Mouse (Mus musculus) lung, embryonic 14.5 days (tissue): Measurements from ENCODE around the gene Ripply1. TPM values are rescaled to one million over a fixed set of nuclear protein-coding genes. Genes with fewer than 3 reads are reported as not detected.

Source experiments
- ATAC-seq: fragments of 200-750 bp; cut with Nextera tagmentation; 2 replicates; pipeline ENCODE4 v1.8.0; 2017; ENCODE audit warnings: mild to moderate bottlenecking, moderate TSS enrichment, moderate library complexity; ENCODE audit not compliant: insufficient read depth
- DNase-seq: peaks from one replicate; pipeline ENCODE4 v3.0.0-alpha.2; 2015
- H3K27ac ChIP-seq: fragments of 300-500 bp; sonication (generic); 2 replicates; pipeline ENCODE4 v1.5.1; 2014; ENCODE audit warnings: low read depth, mild to moderate bottlenecking, moderate library complexity
- H3K27me3 ChIP-seq: fragments of 300-500 bp; sonication (generic); 2 replicates; pipeline ENCODE4 v1.6.1; 2014; ENCODE audit warnings: low read length, control low read depth; ENCODE audit not compliant: insufficient read depth
- H3K36me3 ChIP-seq: fragments of 300-500 bp; sonication (generic); 2 replicates; pipeline ENCODE4 v1.6.1; 2014; ENCODE audit warnings: control low read depth; ENCODE audit not compliant: insufficient read depth
- H3K4me1 ChIP-seq: fragments of 300-500 bp; sonication (generic); 2 replicates; pipeline ENCODE4 v1.6.1; 2014; ENCODE audit warnings: antibody characterized with exemption, control low read depth; ENCODE audit not compliant: insufficient read depth
- H3K4me2 ChIP-seq: fragments of 300-500 bp; sonication (generic); 2 replicates; pipeline ENCODE4 v1.6.1; 2014; ENCODE audit warnings: mild to moderate bottlenecking
- H3K4me3 ChIP-seq: fragments of 300-500 bp; sonication (generic); 2 replicates; pipeline ENCODE4 v1.5.1; 2014; ENCODE audit warnings: low read depth, low read length
- H3K9ac ChIP-seq: fragments of 300-500 bp; sonication (generic); 2 replicates; pipeline ENCODE4 v1.6.1; 2014
- H3K9me3 ChIP-seq: fragments of 300-500 bp; sonication (generic); 2 replicates; pipeline ENCODE4 v1.6.1; 2016; ENCODE audit warnings: low read depth, low read length, control low read depth
- CTCF ChIP-seq: IDR thresholded peaks from 2 replicates; pipeline ENCODE4 v1.5.1; 2016; ENCODE audit warnings: antibody characterized with exemption, low read depth
- WGBS: fragments of 180-500 bp; shearing (Covaris S2); extraction: QIAGEN DNeasy Blood & Tissue Kit; methylation state at CpG from one replicate; pipeline ENCODE4 v1.1.7; 2014; 5-methylcytosine and 5-hydroxymethylcytosine counted together
- polyA plus RNA-seq: library from polyadenylated mRNA; unstranded; fragments of >200 nt; fragmentation: Nextera tagmentation; extraction: Ambion mirVana; gene quantifications from 2 replicates; pipeline ENCODE4 v1.2.1, GENCODE M21; 2014

Gene Ripply1
- polyA plus RNA-seq, 1 experiment from 2014 or later, result not detected

GRCm38 (mm10) chrX:139780988-139781387 lies 1.2 kb downstream of the Ripply1 start:
- H3K9me3 ChIP-seq, result no peaks in the 10 kb centered on the region
- H3K4me3 ChIP-seq, result no peak overlapping the region
- 23% methylated on average over 3 of the region's 3 CpGs for WGBS
- no peak overlapping the region for H3K9ac ChIP-seq
- DNase-seq (peak; percentile 51), ATAC-seq (peak; percentile 77)
- no peaks in the 10 kb centered on the region for H3K27me3 ChIP-seq
- H3K36me3 ChIP-seq, result no peaks in the 10 kb centered on the region
- no peak overlapping the region for H3K4me2 ChIP-seq
- TF ChIP-seq CTCF, result no peak
- no peaks in the 10 kb centered on the region for H3K4me1 ChIP-seq
- H3K27ac ChIP-seq, result no peak overlapping the region

DNA sequence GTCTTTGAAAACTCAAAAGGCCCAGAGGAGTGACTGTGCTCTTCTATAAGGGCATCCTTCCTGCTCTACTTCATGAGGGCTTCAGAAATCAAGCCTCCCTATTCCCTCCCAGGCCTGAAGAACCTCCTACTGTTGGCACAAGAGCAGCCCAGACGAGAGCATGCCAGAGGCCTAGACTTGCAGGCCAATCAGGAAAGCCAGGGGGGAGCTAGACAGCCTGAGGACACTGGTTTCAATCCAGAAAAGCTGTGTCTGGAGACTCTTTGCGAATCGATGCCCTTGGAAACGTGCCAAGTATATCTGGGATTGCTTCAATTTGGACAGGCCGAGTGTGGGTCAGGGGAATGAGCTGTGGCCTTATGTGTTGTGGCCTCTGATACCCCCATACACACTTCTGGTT lies 2.8 kb downstream of the Ripply1 start:
- ATAC-seq, result no peak
- Histone ChIP-seq H3K9me3 (no peaks in the 10 kb centered on the region), H3K9ac (no peak overlapping the region), H3K36me3 (no peaks in the 10 kb centered on the region), H3K4me2 (no peak overlapping the region), H3K4me3 (no peak overlapping the region), H3K4me1 (no peaks in the 10 kb centered on the region), H3K27ac (no peak overlapping the region), H3K27me3 (no peaks in the 10 kb centered on the region)
- DNase-seq, result peak; percentile 11
- 55% methylated on average over 5 of the region's 5 CpGs for WGBS
- TF ChIP-seq CTCF, result no peak

DNA sequence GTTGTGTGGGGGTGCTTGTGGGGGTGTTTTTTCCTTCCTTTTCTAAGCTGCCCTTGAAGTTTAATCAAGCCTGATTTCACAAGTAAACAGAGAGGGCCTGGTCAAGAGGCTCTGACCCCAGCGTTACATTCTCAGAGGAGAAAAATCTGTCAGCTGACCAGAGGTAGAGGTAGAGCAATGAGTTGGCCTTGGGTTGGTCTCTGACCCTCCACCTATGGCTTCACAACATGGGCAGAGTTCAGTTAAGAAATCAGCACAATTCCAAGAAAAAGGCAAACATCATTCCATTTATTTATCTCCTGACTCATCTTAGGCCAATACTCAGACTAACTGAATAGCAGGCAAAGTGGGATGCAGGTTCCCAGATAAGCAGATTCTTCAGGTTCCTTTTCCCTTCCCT lies 3.3 kb downstream of the Ripply1 start:
- Histone ChIP-seq H3K27ac (no peak overlapping the region), H3K36me3 (no peaks in the 10 kb centered on the region), H3K9me3 (no peaks in the 10 kb centered on the region), H3K4me3 (no peak overlapping the region), H3K27me3 (no peaks in the 10 kb centered on the region), H3K4me2 (no peak overlapping the region), H3K4me1 (no peaks in the 10 kb centered on the region), H3K9ac (no peak overlapping the region)
- no peak for TF ChIP-seq CTCF
- no peak for DNase-seq
- WGBS, result 53% methylated on average over 1 of the region's 1 CpGs
- ATAC-seq, result no peak

- no peak for ATAC-seq
- TF ChIP-seq CTCF, result no peak
- no peak for DNase-seq
- WGBS, result 43% methylated on average over 4 of the region's 4 CpGs
- H3K4me2 ChIP-seq, result no peak overlapping the region
- H3K9me3 ChIP-seq, result no peaks in the 10 kb centered on the region
- H3K27ac ChIP-seq, result no peak overlapping the region
- H3K4me1 ChIP-seq, result no peaks in the 10 kb centered on the region
- no peak overlapping the region for H3K4me3 ChIP-seq
- no peak overlapping the region for H3K9ac ChIP-seq
- no peaks in the 10 kb centered on the region for H3K27me3 ChIP-seq
- no peaks in the 10 kb centered on the region for H3K36me3 ChIP-seq
Measured at GRCm38 (mm10) chrX:139777357-139777756, 4.8 kb downstream of the Ripply1 start.

DNA sequence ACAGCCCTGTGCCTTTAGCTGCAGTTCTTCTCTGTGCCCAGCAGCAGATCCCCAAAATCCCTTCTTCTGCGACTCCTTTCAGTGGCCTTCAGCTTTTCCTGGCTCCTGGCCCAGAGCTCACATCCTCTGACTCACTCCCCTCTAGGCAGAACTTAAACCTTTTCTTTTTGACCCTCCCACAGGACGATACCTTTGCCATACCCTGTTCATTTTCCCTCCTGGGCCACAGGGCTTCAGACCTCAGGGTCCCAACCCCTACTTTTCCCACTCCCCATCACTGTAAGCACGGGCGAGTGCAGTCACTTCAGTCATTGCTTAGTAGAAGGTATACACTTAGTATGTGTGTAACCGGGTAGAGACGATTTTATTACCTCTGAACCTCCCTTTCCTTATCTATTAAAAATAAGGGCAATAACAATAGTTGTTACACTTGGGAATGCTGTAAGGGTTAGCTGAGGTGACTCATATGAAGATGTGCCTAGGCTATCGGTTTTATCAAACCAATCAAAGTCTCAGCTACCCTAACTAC lies 7.0 kb downstream of the Ripply1 start:
- Histone ChIP-seq H3K27ac (no peak overlapping the region), H3K36me3 (no peaks in the 10 kb centered on the region), H3K9ac (no peak overlapping the region), H3K4me3 (no peak overlapping the region), H3K4me1 (no peaks in the 10 kb centered on the region), H3K27me3 (no peaks in the 10 kb centered on the region), H3K4me2 (no peak overlapping the region), H3K9me3 (no peaks in the 10 kb centered on the region)
- DNase-seq (peak; percentile 33), ATAC-seq (no peak)
- TF ChIP-seq CTCF, result no peak
- 64% methylated on average over 7 of the region's 7 CpGs for WGBS

DNA sequence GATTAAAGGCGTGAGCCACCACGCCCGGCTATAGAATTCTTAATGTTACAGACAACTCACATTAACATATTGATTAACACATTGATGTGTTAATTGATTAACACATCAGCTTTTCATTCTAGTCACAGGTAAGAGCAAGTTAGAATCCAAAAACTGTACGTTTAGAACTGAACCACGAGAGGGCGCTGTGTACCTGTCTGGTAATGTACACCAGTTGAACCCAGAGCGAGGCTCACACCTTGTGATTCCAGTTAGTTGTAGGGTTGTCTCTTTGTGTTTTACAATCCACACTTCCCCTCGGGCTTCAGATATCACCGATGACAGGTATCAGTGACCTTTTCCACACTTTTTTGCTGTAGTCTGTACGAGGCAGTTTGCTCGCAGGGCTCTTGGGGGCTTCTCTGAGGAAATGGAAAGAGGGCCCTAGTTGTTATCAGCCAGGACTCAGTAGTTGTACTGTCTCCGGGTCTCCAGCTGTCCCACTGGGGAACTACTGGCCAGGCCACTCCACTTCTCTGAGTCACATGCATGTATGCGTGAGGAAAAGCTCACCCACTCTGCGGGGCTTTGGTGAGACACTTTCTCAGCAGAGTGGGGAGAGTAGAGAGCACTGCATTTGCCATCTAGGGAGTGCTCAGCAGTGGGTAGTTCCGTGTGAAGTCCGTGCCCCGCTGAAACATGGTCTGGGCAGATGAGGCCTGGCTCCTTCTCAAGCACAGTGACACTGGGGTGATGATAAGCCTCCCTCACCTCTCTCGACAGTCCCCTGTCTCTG lies 7.7 kb downstream of the Ripply1 start:
- H3K9ac ChIP-seq, result no peak overlapping the region
- TF ChIP-seq CTCF, result peak; percentile 68
- no peak overlapping the region for H3K4me3 ChIP-seq
- WGBS, result 24% methylated on average over 18 of the region's 18 CpGs
- no peaks in the 10 kb centered on the region for H3K9me3 ChIP-seq
- H3K36me3 ChIP-seq, result no peaks in the 10 kb centered on the region
- H3K4me1 ChIP-seq, result no peaks in the 10 kb centered on the region
- ATAC-seq (peak; percentile 77; the same call in 1 of the 2 replicates), DNase-seq (peak; percentile 71)
- no peaks in the 10 kb centered on the region for H3K27me3 ChIP-seq
- no peak overlapping the region for H3K27ac ChIP-seq
- H3K4me2 ChIP-seq, result no peak overlapping the region

DNA sequence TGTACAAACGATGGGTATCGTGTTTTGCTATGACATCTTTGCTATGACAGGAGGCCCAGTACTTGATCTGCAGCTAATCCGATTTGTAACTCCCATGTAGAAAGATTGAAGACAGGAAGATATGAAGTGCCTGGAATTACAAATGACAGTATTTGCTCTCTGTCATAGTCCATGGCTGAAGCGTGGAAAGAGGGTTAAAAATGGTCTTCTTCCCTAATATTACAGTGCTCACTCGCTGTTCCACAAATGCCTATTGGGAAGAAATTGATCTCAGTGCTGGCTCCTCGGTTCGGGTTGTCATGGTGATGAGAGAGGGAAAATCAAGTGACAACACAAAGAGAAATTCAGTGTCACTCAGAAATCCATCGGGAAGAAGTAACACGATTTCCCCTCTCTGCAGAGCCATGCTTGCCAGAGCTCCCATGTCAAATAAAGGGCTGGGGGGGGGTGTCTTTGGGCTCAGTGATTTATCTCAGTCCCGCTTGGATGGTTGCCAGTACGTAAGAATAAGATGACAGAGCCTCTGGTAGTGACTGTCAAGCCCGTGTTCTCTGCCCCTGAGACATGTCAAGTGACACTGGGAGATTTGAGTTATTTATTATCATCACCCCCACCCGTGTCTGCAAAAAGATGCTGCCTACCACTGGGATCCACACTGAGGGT lies 12.0 kb downstream of the Ripply1 start:
- no peaks in the 10 kb centered on the region for H3K36me3 ChIP-seq
- no peaks in the 10 kb centered on the region for H3K4me1 ChIP-seq
- H3K9ac ChIP-seq, result no peak overlapping the region
- H3K27me3 ChIP-seq, result no peaks in the 10 kb centered on the region
- WGBS, result 54% methylated on average over 13 of the region's 13 CpGs
- no peak overlapping the region for H3K4me3 ChIP-seq
- H3K27ac ChIP-seq, result no peak overlapping the region
- DNase-seq, result peak; percentile 14
- no peaks in the 10 kb centered on the region for H3K9me3 ChIP-seq
- no peak overlapping the region for H3K4me2 ChIP-seq
- TF ChIP-seq CTCF, result no peak
- no peak for ATAC-seq
